Mouse (Mus musculus) megakaryocyte-erythroid progenitor cell, adult 5-6 weeks (primary cell): ENCODE data around the gene Garem2. TPM values are rescaled to one million over a fixed set of nuclear protein-coding genes. Genes with fewer than 3 reads are reported as not detected.
A peak's percentile ranks its signal among the peaks of the same experiment; 100 is the strongest.

Experiments
- ATAC-seq: replicated peaks from 2 replicates; pipeline ENCODE4 v1.8.0; 2016; ENCODE audit warnings: mild to moderate bottlenecking, inconsistent platforms; ENCODE audit not compliant: severe bottlenecking, poor library complexity, low FRiP score, low TSS enrichment
- total RNA-seq, 2 experiments: library from RNA; stranded (forward) in 1 of 2; stranded (reverse) in 1 of 2; fragments of 200-1000, 215-1000 nt in 1 of 2; fragments of >200 nt in 1 of 2; fragmentation: Nextera tagmentation in 1 of 2; gene quantifications; 2 replicates each; pipeline ENCODE4 v1.2.3; 2014 to 2017

Garem2 gene
- total RNA-seq, 2 experiments from 2014 or later: 0.47 TPM; not detected in 1

- no peak for ATAC-seq
Measured at GRCm38 (mm10) chr5:30146526-30146925, 41.6 kb downstream of the Garem2 start.

GRCm38 (mm10) chr5:30148133-30148920 is 43.4 kb downstream of the Garem2 start:
- no peak for ATAC-seq

GRCm38 (mm10) chr5:30152007-30152406 is 47.0 kb downstream of the Garem2 start:
- no peak for ATAC-seq

GRCm38 (mm10) chr5:30152413-30152812 is 47.5 kb downstream of the Garem2 start:
- no peak for ATAC-seq

GRCm38 (mm10) chr5:30153222-30153621 is 48.3 kb downstream of the Garem2 start:
- ATAC-seq: no peak

- no peak for ATAC-seq
Measured at GRCm38 (mm10) chr5:30154013-30154412, 49.1 kb downstream of the Garem2 start.

GRCm38 (mm10) chr5:30154474-30155394 is 49.8 kb downstream of the Garem2 start, which contains the start of the genes Hadha and Hadhb:
Hadha (minus strand) TSS chr5:30155162.
Hadhb (plus strand) TSS chr5:30155248.
- ATAC-seq: peak; percentile 90

- peak; percentile 35 for ATAC-seq
Measured at GRCm38 (mm10) chr5:30155395-30155792, 50.4 kb downstream of the Garem2 start.

- no peak for ATAC-seq
Measured at GRCm38 (mm10) chr5:30155821-30156629, 51.1 kb downstream of the Garem2 start.

GRCm38 (mm10) chr5:30159601-30160000 is 54.6 kb downstream of the Garem2 start:
- ATAC-seq: no peak

GRCm38 (mm10) chr5:30161836-30162235 is 56.9 kb downstream of the Garem2 start:
- no peak for ATAC-seq

GRCm38 (mm10) chr5:30162339-30162738 is 57.4 kb downstream of the Garem2 start:
- ATAC-seq: no peak

- peak; percentile 90 for ATAC-seq
Measured at GRCm38 (mm10) chr5:30165234-30165946, 60.4 kb downstream of the Garem2 start.

Other genes with a start within 250 kb of the Garem2 start
- gene Il6, start 92.0 kb upstream of the Garem2 start, total RNA-seq (2014; fragmentation: Nextera tagmentation): not detected in 2 replicates
- 1.2 and 2.0 TPM in 2 replicates for gene Il6, start 92.0 kb upstream of the Garem2 start, total RNA-seq (2017)
- 86.1 and 88.4 TPM in 2 replicates for gene Tyms, start 31.5 kb upstream of the Garem2 start, total RNA-seq (2014; fragmentation: Nextera tagmentation)
- 124 and 172 TPM in 2 replicates for gene Tyms, start 31.5 kb upstream of the Garem2 start, total RNA-seq (2017)
- not detected in 2 replicates for gene 3110082J24Rik, start 925 bp downstream of the Garem2 start, total RNA-seq (2014; fragmentation: Nextera tagmentation)
- gene 3110082J24Rik, start 925 bp downstream of the Garem2 start, total RNA-seq (2017): not detected in 2 replicates
- gene Hadha, start 50.0 kb downstream of the Garem2 start, total RNA-seq (2014; fragmentation: Nextera tagmentation): 116 and 125 TPM in 2 replicates
- 157 TPM in 2 replicates for gene Hadha, start 50.0 kb downstream of the Garem2 start, total RNA-seq (2017)
- gene Hadhb, start 50.1 kb downstream of the Garem2 start, total RNA-seq (2014; fragmentation: Nextera tagmentation): 85.5 and 94.8 TPM in 2 replicates
- gene Hadhb, start 50.1 kb downstream of the Garem2 start, total RNA-seq (2017): 65.4 and 79.4 TPM in 2 replicates
- gene Adgrf3, start 100.6 kb downstream of the Garem2 start, total RNA-seq (2014; fragmentation: Nextera tagmentation): not detected in 2 replicates
- gene Adgrf3, start 100.6 kb downstream of the Garem2 start, total RNA-seq (2017): 0.34 TPM in 1 of 2 replicates, not detected in the other
- 34.1 and 40.5 TPM in 2 replicates for gene Selenoi, start 127.4 kb downstream of the Garem2 start, total RNA-seq (2014; fragmentation: Nextera tagmentation)
- gene Selenoi, start 127.4 kb downstream of the Garem2 start, total RNA-seq (2017): 90.2 and 120 TPM in 2 replicates
- gene Drc1, start 176.2 kb downstream of the Garem2 start, total RNA-seq (2014; fragmentation: Nextera tagmentation): 0.79 TPM in 1 of 2 replicates, not detected in the other
- 0.28 TPM in 1 of 2 replicates, not detected in the other for gene Drc1, start 176.2 kb downstream of the Garem2 start, total RNA-seq (2017)